Mouse (Mus musculus): ENCODE results near the gene Zdhhc5. TPM values are rescaled to one million over a fixed set of nuclear protein-coding genes. Genes with fewer than 3 reads are reported as not detected.
"Not testable (repeated sequence)": the region's sequence is repeated elsewhere in the genome, so short reads cannot be mapped to it uniquely, and the experiment has no call there.

Zdhhc5 gene
- total and polyA plus RNA-seq, 3 experiments = 29.3 to 42.9 TPM; not detected in 1

- TF ChIP-seq NELFE (IDR thresholded peaks at IDR 0.05; ENCODE audit: low read depth, low read length) = no peak
- 0 out of 4 replicates have a peak, but pooled peaks of 1 of the 2 experiments have one; percentile 53 for TF ChIP-seq POLR2A (IDR thresholded peaks at IDR 0.05; ENCODE audit: control insufficient read depth in 1 of 2, insufficient read depth in 1 of 2, low read depth in 1 of 2, low read length in 2 of 2, poor library complexity in 1 of 2)
- no peak for TF ChIP-seq ZNF384 (IDR thresholded peaks at IDR 0.05; ENCODE audit: low read depth, low read length)
- TF ChIP-seq POLR2AphosphoS5 (IDR thresholded peaks at IDR 0.05; ENCODE audit: borderline replicate concordance, low read depth, low read length) = no peak
- no peak for TF ChIP-seq MAZ (IDR thresholded peaks at IDR 0.05; ENCODE audit: low read depth, low read length)
- peak; percentile 9; the same call in 1 of the 2 replicates for TF ChIP-seq ETS1 (IDR thresholded peaks at IDR 0.05; ENCODE audit: low read depth, low read length)
- TF ChIP-seq CHD1 (IDR thresholded peaks at IDR 0.05; ENCODE audit: low read depth, low read length) = no peak
- no peak for TF ChIP-seq TCF12 (IDR thresholded peaks at IDR 0.05; ENCODE audit: low read depth, low read length)
Measured at GRCm38 (mm10) chr2:84677270-84677967, 37.6 kb downstream of the Zdhhc5 start (continued).

GRCm38 (mm10) chr2:84671535-84671934, 43.4 kb downstream of the Zdhhc5 start:
- H3K4me1 ChIP-seq (ENCODE audit: control insufficient read depth in 1 of 2, insufficient read depth in 2 of 2, low read length in 2 of 2) = peaks cover 0 to 13% of the 10 kb centered on the region in 2 experiments; a peak in 1 of 4 replicates
- peaks cover 2 to 16% of the 10 kb centered on the region in 2 experiments; a peak in 3 of 4 replicates for H3K36me3 ChIP-seq (ENCODE audit: control insufficient read depth in 1 of 2, insufficient read depth in 2 of 2, low read length in 2 of 2)
- peaks cover 16% of the 10 kb centered on the region for H3K79me2 ChIP-seq (ENCODE audit: control insufficient read depth, insufficient read depth, low read length, poor library complexity)
- H3K9ac ChIP-seq (ENCODE audit: control insufficient read depth, low read depth, low read length, poor library complexity, severe bottlenecking); H3K27ac ChIP-seq (ENCODE audit: control insufficient read depth, low read depth, low read length); DNase-seq (ENCODE audit: low read depth, low spot score); H3K9me3 ChIP-seq (replicated peaks; ENCODE audit: insufficient read depth, low read length); H3K4me3 ChIP-seq (ENCODE audit: control insufficient read depth in 1 of 2, insufficient read depth in 1 of 2, low read depth in 2 of 2, low read length in 2 of 2); H3K27me3 ChIP-seq (ENCODE audit: control insufficient read depth in 1 of 2, insufficient read depth in 2 of 2, low read length in 2 of 2): not testable (repeated sequence)

- no peaks in the 10 kb centered on the region for H3K27me3 ChIP-seq (ENCODE audit: control insufficient read depth in 1 of 2, insufficient read depth in 2 of 2, low read length in 2 of 2)
- peaks cover 0 to 6% of the 10 kb centered on the region in 2 experiments; a peak in 1 of 4 replicates for H3K4me1 ChIP-seq (ENCODE audit: control insufficient read depth in 1 of 2, insufficient read depth in 2 of 2, low read length in 2 of 2)
- no peaks in the 10 kb centered on the region for H3K9me3 ChIP-seq (replicated peaks; ENCODE audit: insufficient read depth, low read length)
- peak within 1 kb of the TSS; percentile 92 for H3K27ac ChIP-seq (ENCODE audit: control insufficient read depth, low read depth, low read length)
- peaks cover 2 to 13% of the 10 kb centered on the region in 2 experiments; a peak in 3 of 4 replicates for H3K36me3 ChIP-seq (ENCODE audit: control insufficient read depth in 1 of 2, insufficient read depth in 2 of 2, low read length in 2 of 2)
- peaks cover 11% of the 10 kb centered on the region for H3K79me2 ChIP-seq (ENCODE audit: control insufficient read depth, insufficient read depth, low read length, poor library complexity)
- H3K4me3 ChIP-seq (ENCODE audit: control insufficient read depth in 1 of 2, insufficient read depth in 1 of 2, low read depth in 2 of 2, low read length in 2 of 2) = peak within 1 kb of the TSS; percentile 61 to 83
- peak within 1 kb of the TSS; percentile 83 for H3K9ac ChIP-seq (ENCODE audit: control insufficient read depth, low read depth, low read length, poor library complexity, severe bottlenecking)
- DNase-seq (ENCODE audit: low read depth, low spot score) = peak; percentile 97
- TF ChIP-seq JUND (IDR thresholded peaks at IDR 0.05; ENCODE audit: low read depth, low read length) (no peak), MYC (IDR thresholded peaks at IDR 0.05; ENCODE audit: low read depth, low read length) (peak; percentile 31; the same call in 1 of the 2 replicates), ZMIZ1 (IDR thresholded peaks at IDR 0.05; ENCODE audit: low read depth, low read length) (peak; percentile 37; the same call in 1 of the 2 replicates), UBTF (IDR thresholded peaks at IDR 0.05; ENCODE audit: borderline replicate concordance, insufficient read depth, low read depth, low read length) (no peak), ELF1 (IDR thresholded peaks at IDR 0.05; ENCODE audit: low read depth, low read length) (peak; percentile 67), GABPA (IDR thresholded peaks at IDR 0.05; ENCODE audit: low read depth, low read length) (no peak), E2F4 (IDR thresholded peaks at IDR 0.05; ENCODE audit: borderline replicate concordance, low read depth, low read length) (peak; percentile 91), MAX (IDR thresholded peaks at IDR 0.05; ENCODE audit: low read length) (peak; percentile 95), BHLHE40 (IDR thresholded peaks at IDR 0.05; ENCODE audit: borderline replicate concordance, low read depth, low read length) (peak; percentile 91), USF1 (IDR thresholded peaks at IDR 0.05; ENCODE audit: low read depth, low read length) (peak; percentile 98), ETS1 (IDR thresholded peaks at IDR 0.05; ENCODE audit: low read depth, low read length) (peak; percentile 38; the same call in 1 of the 2 replicates), EP300 (IDR thresholded peaks at IDR 0.05; ENCODE audit: low read depth in 1 of 2, low read length in 2 of 2) (peak in 1 of 2 experiments; percentile 14; a peak in 1 of 4 replicates), RCOR1 (IDR thresholded peaks at IDR 0.05; ENCODE audit: low read depth, low read length) (peak; percentile 39; the same call in 1 of the 2 replicates), TBP (IDR thresholded peaks at IDR 0.05; ENCODE audit: low read depth, low read length) (peak; percentile 89), MAFK (IDR thresholded peaks at IDR 0.05; ENCODE audit: borderline replicate concordance, low read depth, low read length) (no peak), TAL1 (IDR thresholded peaks at IDR 0.05; ENCODE audit: low read length) (no peak), POLR2AphosphoS5 (IDR thresholded peaks at IDR 0.05; ENCODE audit: borderline replicate concordance, low read depth, low read length) (no peak), POLR2A (IDR thresholded peaks at IDR 0.05; ENCODE audit: control insufficient read depth in 1 of 2, insufficient read depth in 1 of 2, low read depth in 1 of 2, low read length in 2 of 2, poor library complexity in 1 of 2) (peak in 1 of 2 experiments; percentile 79; a peak in 2 of 4 replicates), MAZ (IDR thresholded peaks at IDR 0.05; ENCODE audit: low read depth, low read length) (peak; percentile 86; the same call in 1 of the 2 replicates), ZKSCAN1 (IDR thresholded peaks at IDR 0.05; ENCODE audit: low read depth, low read length) (no peak), MYB (IDR thresholded peaks at IDR 0.05; ENCODE audit: low read depth, low read length) (no peak), NELFE (IDR thresholded peaks at IDR 0.05; ENCODE audit: low read depth, low read length) (peak; percentile 9), NRF1 (IDR thresholded peaks at IDR 0.05; ENCODE audit: insufficient read depth, low read depth, low read length, poor library complexity, severe bottlenecking) (peak; percentile 36; the same call in 1 of the 2 replicates)
Measured at GRCm38 (mm10) chr2:84670569-84670933, 44.4 kb downstream of the Zdhhc5 start, which contains the start of gene Selenoh. Selenoh (minus strand) TSS chr2:84670770.
